Mouse (Mus musculus) MEL (cell line): Measurements from ENCODE around the gene Col1a1. TPM values are rescaled to one million over a fixed set of nuclear protein-coding genes. Genes with fewer than 3 reads are reported as not detected.

ENCODE experiments used
- DNase-seq: peaks from one replicate; pipeline ENCODE4 v3.0.0; 2011; ENCODE audit warnings: low read depth, low spot score
- H3K27ac ChIP-seq: 2 replicates; pipeline ENCODE4 v1.5.1; 2012; ENCODE audit warnings: low read depth, mild to moderate bottlenecking, control low read depth, low read length, moderate library complexity; ENCODE audit not compliant: control insufficient read depth
- H3K27me3 ChIP-seq, 2 experiments: fragments of 150-350 bp in 1 of 2; sonication (generic) in 1 of 2; 2 replicates each; pipeline ENCODE4 v1.6.1; 2012; ENCODE audit warnings: low read length in 2 of 2, mild to moderate bottlenecking in 2 of 2, improper control_type of control experiment in 1 of 2, moderate library complexity in 1 of 2; ENCODE audit not compliant: insufficient read depth in 2 of 2, control insufficient read depth in 1 of 2
- H3K36me3 ChIP-seq, 2 experiments: 2 replicates each; pipeline ENCODE4 v1.6.1; 2012 to 2014; ENCODE audit warnings: low read length in 2 of 2, improper control_type of control experiment in 1 of 2, inconsistent platforms in 1 of 2, mild to moderate bottlenecking in 1 of 2; ENCODE audit not compliant: insufficient read depth in 2 of 2, control insufficient read depth in 1 of 2
- H3K4me1 ChIP-seq, 2 experiments: fragments of 150-350 bp in 1 of 2; sonication (generic) in 1 of 2; 2 replicates each; pipeline ENCODE4 v1.6.1; 2012; ENCODE audit warnings: low read length in 2 of 2, improper control_type of control experiment in 1 of 2, mild to moderate bottlenecking in 1 of 2; ENCODE audit not compliant: insufficient read depth in 2 of 2, control insufficient read depth in 1 of 2
- H3K4me3 ChIP-seq, 2 experiments: fragments of 150-350 bp in 1 of 2; sonication (generic) in 1 of 2; 2 replicates each; pipeline ENCODE4 v1.5.1; 2012; ENCODE audit warnings: low read depth in 2 of 2, low read length in 2 of 2, mild to moderate bottlenecking in 2 of 2, moderate library complexity in 2 of 2, control low read depth in 1 of 2, improper control_type of control experiment in 1 of 2; ENCODE audit not compliant: control insufficient read depth in 1 of 2, insufficient read depth in 1 of 2
- H3K79me2 ChIP-seq: 2 replicates; pipeline ENCODE4 v1.6.1; 2012; ENCODE audit warnings: mild to moderate bottlenecking, low read length, moderate library complexity; ENCODE audit not compliant: control insufficient read depth, poor library complexity, insufficient read depth
- H3K9ac ChIP-seq: 2 replicates; pipeline ENCODE4 v1.6.1; 2012; ENCODE audit warnings: low read depth, mild to moderate bottlenecking, control low read depth, low read length, moderate library complexity; ENCODE audit not compliant: control insufficient read depth, poor library complexity, severe bottlenecking
- H3K9me3 ChIP-seq: fragments of 150-350 bp; sonication (generic); replicated peaks from 2 replicates; pipeline ENCODE4 v1.6.1; 2012; ENCODE audit warnings: mild to moderate bottlenecking, low read length, improper control_type of control experiment, moderate library complexity; ENCODE audit not compliant: insufficient read depth
- CHD1 ChIP-seq: IDR thresholded peaks from 2 replicates; pipeline ENCODE4 v1.6.1; 2012; ENCODE audit warnings: low read depth, mild to moderate bottlenecking, inconsistent platforms, low read length, improper control_type of control experiment
- CHD2 ChIP-seq: IDR thresholded peaks from 2 replicates; pipeline ENCODE4 v1.6.1; 2011; ENCODE audit warnings: low read length, improper control_type of control experiment
- CTCF ChIP-seq, 3 experiments: IDR thresholded peaks in 2 of 3; conservative IDR thresholded peaks in 1 of 3; 2 replicates each; pipeline ENCODE4 v1.5.1; 2011 to 2012; ENCODE audit warnings: low read length in 3 of 3, low read depth in 2 of 3, mild to moderate bottlenecking in 2 of 3, improper control_type of control experiment in 1 of 3, inconsistent platforms in 1 of 3, mixed read lengths in 1 of 3, moderate library complexity in 1 of 3; ENCODE audit not compliant: control insufficient read depth in 1 of 3, insufficient read depth in 1 of 3, poor library complexity in 1 of 3, severe bottlenecking in 1 of 3
- E2F4 ChIP-seq: IDR thresholded peaks from 2 replicates; pipeline ENCODE4 v1.6.1; 2011; ENCODE audit warnings: low read depth, low read length, improper control_type of control experiment, borderline replicate concordance
- ELF1 ChIP-seq: IDR thresholded peaks from 2 replicates; pipeline ENCODE4 v1.6.1; 2014; ENCODE audit warnings: low read depth, mild to moderate bottlenecking, inconsistent platforms, low read length, improper control_type of control experiment, moderate library complexity
- EP300 ChIP-seq, 2 experiments: IDR thresholded peaks; 2 replicates each; pipeline ENCODE4 v1.6.1; 2011; ENCODE audit warnings: improper control_type of control experiment in 2 of 2, low read length in 2 of 2, low read depth in 1 of 2, mild to moderate bottlenecking in 1 of 2
- ETS1 ChIP-seq: IDR thresholded peaks from 2 replicates; pipeline ENCODE4 v1.6.1; 2012; ENCODE audit warnings: low read depth, mild to moderate bottlenecking, inconsistent platforms, low read length, improper control_type of control experiment, moderate library complexity
- GABPA ChIP-seq: IDR thresholded peaks from 2 replicates; pipeline ENCODE4 v1.6.1; 2012; ENCODE audit warnings: low read depth, mild to moderate bottlenecking, inconsistent platforms, low read length, improper control_type of control experiment, moderate library complexity
- GATA1 ChIP-seq: IDR thresholded peaks from 2 replicates; pipeline ENCODE4 v1.6.1; 2011; ENCODE audit warnings: low read depth, low read length, improper control_type of control experiment
- JUND ChIP-seq: IDR thresholded peaks from 2 replicates; pipeline ENCODE4 v1.6.1; 2011; ENCODE audit warnings: low read depth, mild to moderate bottlenecking, improper control_type of control experiment, low read length
- KAT2A ChIP-seq: conservative IDR thresholded peaks from 2 replicates; pipeline ENCODE4 v1.6.1; 2012; ENCODE audit warnings: low read depth, low read length, improper control_type of control experiment, inconsistent platforms
- MYB ChIP-seq: IDR thresholded peaks from 2 replicates; pipeline ENCODE4 v1.6.1; 2011; ENCODE audit warnings: mild to moderate bottlenecking, low read depth, low read length, improper control_type of control experiment
- MYC ChIP-seq: IDR thresholded peaks from 2 replicates; pipeline ENCODE4 v1.6.1; 2011; ENCODE audit warnings: low read depth, mild to moderate bottlenecking, low read length, improper control_type of control experiment, moderate library complexity
- POLR2A ChIP-seq, 2 experiments: IDR thresholded peaks; 2 replicates each; pipeline ENCODE4 v1.6.1; 2011 to 2012; ENCODE audit warnings: low read length in 2 of 2, mild to moderate bottlenecking in 2 of 2, control low read depth in 1 of 2, improper control_type of control experiment in 1 of 2, low read depth in 1 of 2, moderate library complexity in 1 of 2; ENCODE audit not compliant: control insufficient read depth in 1 of 2, insufficient read depth in 1 of 2, poor library complexity in 1 of 2
- POLR2AphosphoS2 ChIP-seq: IDR thresholded peaks from 2 replicates; pipeline ENCODE4 v1.6.1; 2011; ENCODE audit warnings: low read length, improper control_type of control experiment
- POLR2AphosphoS5 ChIP-seq: IDR thresholded peaks from 2 replicates; pipeline ENCODE4 v1.6.1; 2012; ENCODE audit warnings: low read depth, borderline replicate concordance, mild to moderate bottlenecking, inconsistent platforms, low read length, moderate library complexity, mixed read lengths
- RAD21 ChIP-seq: IDR thresholded peaks from 2 replicates; pipeline ENCODE4 v1.6.1; 2011; ENCODE audit warnings: mild to moderate bottlenecking, low read depth, low read length, improper control_type of control experiment
- RCOR1 ChIP-seq: IDR thresholded peaks from 2 replicates; pipeline ENCODE4 v1.6.1; 2012; ENCODE audit warnings: low read depth, mild to moderate bottlenecking, inconsistent platforms, low read length, improper control_type of control experiment
- SIN3A ChIP-seq: IDR thresholded peaks from 2 replicates; pipeline ENCODE4 v1.6.1; 2012; ENCODE audit warnings: low read length, improper control_type of control experiment, inconsistent platforms
- SMC3 ChIP-seq: IDR thresholded peaks from 2 replicates; pipeline ENCODE4 v1.6.1; 2011; ENCODE audit warnings: low read depth, low read length, improper control_type of control experiment
- TBP ChIP-seq: IDR thresholded peaks from 2 replicates; pipeline ENCODE4 v1.8.0; 2011; ENCODE audit warnings: low read depth, low read length, improper control_type of control experiment
- UBTF ChIP-seq: IDR thresholded peaks from 2 replicates; pipeline ENCODE4 v1.6.1; 2012; ENCODE audit warnings: low read depth, mild to moderate bottlenecking, inconsistent platforms, low read length, improper control_type of control experiment, moderate library complexity, borderline replicate concordance; ENCODE audit not compliant: insufficient read depth
- USF1 ChIP-seq: IDR thresholded peaks from 2 replicates; pipeline ENCODE4 v1.6.1; 2014; ENCODE audit warnings: low read depth, mild to moderate bottlenecking, inconsistent platforms, low read length, improper control_type of control experiment, moderate library complexity
- ZC3H11A ChIP-seq: IDR thresholded peaks from 2 replicates; pipeline ENCODE4 v1.6.1; 2012; ENCODE audit warnings: low read depth, mild to moderate bottlenecking, inconsistent platforms, low read length, improper control_type of control experiment
- ZMIZ1 ChIP-seq: IDR thresholded peaks from 2 replicates; pipeline ENCODE4 v1.6.1; 2012; ENCODE audit warnings: low read depth, mild to moderate bottlenecking, inconsistent platforms, low read length, improper control_type of control experiment, moderate library complexity
- polyA plus RNA-seq, 2 experiments: library from polyadenylated mRNA; stranded (reverse) in 1 of 2; unstranded in 1 of 2; fragments of >175 nt in 1 of 2; fragments of >200 nt in 1 of 2; gene quantifications; 2 replicates each; pipeline versions ENCODE4 v1.2.1 to v1.2.4; 2012; ENCODE audit warnings: low replicate concordance in 2 of 2, low read depth in 1 of 2; ENCODE audit not compliant: insufficient read length in 2 of 2, insufficient read depth in 1 of 2, missing spikeins in 1 of 2
- total RNA-seq: library from RNA; depleted of rRNA; stranded (reverse); fragments of 300-350 nt; gene quantifications from 2 replicates; pipeline ENCODE4 v1.2.3, GENCODE M21; 2012

Gene Col1a1
- total and polyA plus RNA-seq, 3 experiments, result 0.12 to 0.61 TPM; not detected in 1

- no peak for TF ChIP-seq RAD21
- TF ChIP-seq GATA1, result peak; percentile 39; the same call in 1 of the 2 replicates
- peak; percentile 54; the same call in 1 of the 2 replicates for TF ChIP-seq MYC
- TF ChIP-seq RCOR1, result peak; percentile 59; the same call in 1 of the 2 replicates
- no peak for TF ChIP-seq CTCF (IDR thresholded peaks at IDR 0.05 in 2 of 3, conservative IDR thresholded peaks at IDR 0.05 in 1 of 3; ENCODE audit: control insufficient read depth in 1 of 3, insufficient read depth in 1 of 3, low read depth in 2 of 3, low read length in 3 of 3, poor library complexity in 1 of 3, severe bottlenecking in 1 of 3)
- TF ChIP-seq JUND, result no peak
- peak; percentile 57; the same call in 1 of the 2 replicates for TF ChIP-seq ZMIZ1
- no peak for TF ChIP-seq E2F4
- TF ChIP-seq TBP, result peak; percentile 92
- TF ChIP-seq POLR2AphosphoS2, result no peak; the same call in 1 of the 2 replicates
- TF ChIP-seq ETS1, result peak; percentile 98
- no peak for TF ChIP-seq POLR2AphosphoS5
- no peak for TF ChIP-seq GABPA
- TF ChIP-seq UBTF, result no peak
- TF ChIP-seq CHD2, result 0 out of 2 replicates have a peak, but pooled peaks have one; percentile 39
- TF ChIP-seq ELF1, result peak; percentile 94
- TF ChIP-seq EP300 (IDR thresholded peaks at IDR 0.05; ENCODE audit: low read depth in 1 of 2, low read length in 2 of 2), result peak in 1 of 2 experiments; percentile 81; a peak in 3 of 4 replicates
- TF ChIP-seq ZC3H11A, result no peak
- peak; percentile 53; the same call in 1 of the 2 replicates for TF ChIP-seq KAT2A
- TF ChIP-seq POLR2A (IDR thresholded peaks at IDR 0.05; ENCODE audit: control insufficient read depth in 1 of 2, insufficient read depth in 1 of 2, low read depth in 1 of 2, low read length in 2 of 2, poor library complexity in 1 of 2), result peak in 1 of 2 experiments; percentile 76; a peak in 2 of 4 replicates
These were observed 53.6 kb downstream of the Col1a1 start (continued) for GRCm38 (mm10) chr11:94989562-94990017.

GRCm38 (mm10) chr11:94990102-94990748, 54.2 kb downstream of the Col1a1 start:
- H3K79me2 ChIP-seq, result peaks cover 54% of the 10 kb centered on the region
- peak overlapping the region; percentile 97 for H3K9ac ChIP-seq
- H3K4me1 ChIP-seq, result peaks cover 19 to 43% of the 10 kb centered on the region in 2 experiments
- no peaks in the 10 kb centered on the region for H3K27me3 ChIP-seq
- H3K27ac ChIP-seq, result peak overlapping the region; percentile 86
- no peak for TF ChIP-seq POLR2A (IDR thresholded peaks at IDR 0.05; ENCODE audit: control insufficient read depth in 1 of 2, insufficient read depth in 1 of 2, low read depth in 1 of 2, low read length in 2 of 2, poor library complexity in 1 of 2)
- no peak for TF ChIP-seq SMC3
- 0 out of 2 replicates have a peak, but pooled peaks have one; percentile 46 for TF ChIP-seq MYC
- TF ChIP-seq EP300 (IDR thresholded peaks at IDR 0.05; ENCODE audit: low read depth in 1 of 2, low read length in 2 of 2), result peak in 1 of 2 experiments; percentile 15; a peak in 1 of 4 replicates
- no peak for TF ChIP-seq USF1
- no peak for TF ChIP-seq SIN3A
- TF ChIP-seq MYB, result no peak
- no peak for TF ChIP-seq CHD2
- peak; percentile 93 for TF ChIP-seq CHD1
- H3K4me3 ChIP-seq, result peak overlapping the region; percentile 79 to 87
- no peak for DNase-seq
- peaks cover 0 to 26% of the 10 kb centered on the region in 2 experiments; a peak in 2 of 4 replicates for H3K36me3 ChIP-seq
- no peaks in the 10 kb centered on the region for H3K9me3 ChIP-seq
